Mouse (Mus musculus) CH12.LX (cell line): ENCODE measurements at regions not wholly inside any gene's neighbourhood (a gene's known extent, or its start where the extent isn't known, plus 50 kb on each side); places are given as distances from the start of the nearest gene placed in this dataset.
A peak's percentile ranks its signal among the peaks of the same experiment; 100 is the strongest.

Source experiments
- DNase-seq: peaks from one replicate; pipeline ENCODE4 v3.0.0-alpha.2; 2013; ENCODE audit errors: extremely low read depth
- H3K27ac ChIP-seq: 2 replicates; pipeline ENCODE4 v1.5.1; 2012; ENCODE audit warnings: low read depth, mild to moderate bottlenecking, control low read depth, moderate library complexity; ENCODE audit not compliant: insufficient read depth
- H3K27me3 ChIP-seq: replicated peaks from 2 replicates; pipeline ENCODE3; 2012; ENCODE audit warnings: inconsistent platforms
- H3K36me3 ChIP-seq, 2 experiments: replicated peaks in 1 of 2; 2 replicates each; pipeline versions ENCODE3 to v1.6.1; 2012; ENCODE audit warnings: inconsistent platforms in 1 of 2, low read length in 1 of 2, mild to moderate bottlenecking in 1 of 2, mixed read lengths in 1 of 2, moderate library complexity in 1 of 2; ENCODE audit not compliant: control insufficient read depth in 1 of 2, insufficient read depth in 1 of 2
- H3K4me1 ChIP-seq, 2 experiments: 2 replicates each; pipeline ENCODE4 v1.6.1; 2012; ENCODE audit warnings: inconsistent platforms in 1 of 2, moderate library complexity in 1 of 2; ENCODE audit not compliant: insufficient read depth in 2 of 2, control insufficient read depth in 1 of 2
- H3K4me2 ChIP-seq: 2 replicates; pipeline ENCODE4 v1.6.1; 2012; ENCODE audit warnings: low read depth, mild to moderate bottlenecking, control low read depth; ENCODE audit not compliant: poor library complexity, insufficient read depth, severe bottlenecking
- H3K4me3 ChIP-seq, 3 experiments: fragments of 150-350 bp in 1 of 3; sonication (generic) in 1 of 3; replicated peaks in 1 of 3; 2 replicates each; pipeline versions ENCODE3 to v1.5.1; 2011 to 2012; ENCODE audit warnings: low read depth in 2 of 3, low read length in 2 of 3, mild to moderate bottlenecking in 2 of 3, moderate library complexity in 2 of 3, control low read depth in 1 of 3, improper control_type of control experiment in 1 of 3, inconsistent platforms in 1 of 3, mixed read lengths in 1 of 3; ENCODE audit not compliant: poor library complexity in 1 of 3
- H3K79me2 ChIP-seq: replicated peaks from 2 replicates; pipeline ENCODE4 v1.6.1; 2012; ENCODE audit warnings: mild to moderate bottlenecking, moderate library complexity; ENCODE audit not compliant: control insufficient read depth, poor library complexity, insufficient read depth, severe bottlenecking; ENCODE audit errors: extremely low read depth
- H3K9ac ChIP-seq: 2 replicates; pipeline ENCODE4 v1.6.1; 2012; ENCODE audit warnings: low read depth, mild to moderate bottlenecking, control low read depth, moderate library complexity; ENCODE audit not compliant: insufficient read depth
- H3K9me3 ChIP-seq: replicated peaks from 2 replicates; pipeline ENCODE3; 2012; ENCODE audit warnings: low read length, inconsistent platforms, mixed read lengths
- BHLHE40 ChIP-seq: IDR thresholded peaks from 2 replicates; pipeline ENCODE4 v1.6.1; 2011; ENCODE audit warnings: mild to moderate bottlenecking, low read depth, low read length, improper control_type of control experiment
- CHD1 ChIP-seq: IDR thresholded peaks from 2 replicates; pipeline ENCODE4 v1.6.1; 2012; ENCODE audit warnings: low read depth, low read length, improper control_type of control experiment, inconsistent platforms
- CHD2 ChIP-seq: IDR thresholded peaks from 2 replicates; pipeline ENCODE4 v1.6.1; 2011; ENCODE audit warnings: low read length, improper control_type of control experiment
- CTCF ChIP-seq, 2 experiments: IDR thresholded peaks in 1 of 2; conservative IDR thresholded peaks in 1 of 2; 2 replicates each; pipeline ENCODE4 v1.5.1; 2011 to 2012; ENCODE audit warnings: low read depth in 2 of 2, low read length in 2 of 2, improper control_type of control experiment in 1 of 2, inconsistent platforms in 1 of 2, mild to moderate bottlenecking in 1 of 2, moderate library complexity in 1 of 2
- E2F4 ChIP-seq: IDR thresholded peaks from 2 replicates; pipeline ENCODE4 v1.6.1; 2011; ENCODE audit warnings: low read depth, low read length, improper control_type of control experiment; ENCODE audit not compliant: insufficient replicate concordance
- ELF1 ChIP-seq: IDR thresholded peaks from 2 replicates; pipeline ENCODE4 v1.6.1; 2014; ENCODE audit warnings: low read depth, mild to moderate bottlenecking, inconsistent platforms, low read length, improper control_type of control experiment
- EP300 ChIP-seq: IDR thresholded peaks from 2 replicates; pipeline ENCODE4 v1.6.1; 2011; ENCODE audit warnings: low read length, improper control_type of control experiment
- ETS1 ChIP-seq: conservative IDR thresholded peaks from 2 replicates; pipeline ENCODE4 v1.6.1; 2012; ENCODE audit warnings: low read depth, mild to moderate bottlenecking, inconsistent platforms, low read length, improper control_type of control experiment, moderate library complexity
- GABPA ChIP-seq: IDR thresholded peaks from 2 replicates; pipeline ENCODE4 v1.6.1; 2012; ENCODE audit warnings: low read depth, low read length, improper control_type of control experiment, inconsistent platforms; ENCODE audit not compliant: insufficient replicate concordance
- IRF4 ChIP-seq: IDR thresholded peaks from 2 replicates; pipeline ENCODE4 v1.6.1; 2014; ENCODE audit warnings: low read depth, mild to moderate bottlenecking, inconsistent platforms, low read length, improper control_type of control experiment
- JUN ChIP-seq: IDR thresholded peaks from 2 replicates; pipeline ENCODE4 v1.6.1; 2011; ENCODE audit warnings: low read depth, mild to moderate bottlenecking, low read length, improper control_type of control experiment, moderate library complexity; ENCODE audit not compliant: insufficient read depth
- JUND ChIP-seq: conservative IDR thresholded peaks from 2 replicates; pipeline ENCODE4 v1.6.1; 2011; ENCODE audit warnings: low read depth, low read length, improper control_type of control experiment
- KAT2A ChIP-seq: IDR thresholded peaks from 2 replicates; pipeline ENCODE4 v1.6.1; 2012; ENCODE audit warnings: low read length, improper control_type of control experiment, inconsistent platforms; ENCODE audit not compliant: insufficient replicate concordance
- MAFK ChIP-seq: IDR thresholded peaks from 2 replicates; pipeline ENCODE4 v1.6.1; 2011; ENCODE audit warnings: low read length, improper control_type of control experiment; ENCODE audit not compliant: insufficient replicate concordance
- MAX ChIP-seq: IDR thresholded peaks from 2 replicates; pipeline ENCODE4 v1.6.1; 2011; ENCODE audit warnings: low read length, improper control_type of control experiment
- MAZ ChIP-seq: IDR thresholded peaks from 2 replicates; pipeline ENCODE4 v1.6.1; 2012; ENCODE audit warnings: low read depth, mild to moderate bottlenecking, inconsistent platforms, low read length, improper control_type of control experiment, moderate library complexity
- MEF2A ChIP-seq: IDR thresholded peaks from 2 replicates; pipeline ENCODE4 v1.6.1; 2014; ENCODE audit warnings: low read depth, mild to moderate bottlenecking, inconsistent platforms, low read length, improper control_type of control experiment, borderline replicate concordance
- MXI1 ChIP-seq: IDR thresholded peaks from 2 replicates; pipeline ENCODE4 v1.6.1; 2011; ENCODE audit warnings: mild to moderate bottlenecking, low read depth, low read length, improper control_type of control experiment
- PAX5 ChIP-seq: IDR thresholded peaks from 2 replicates; pipeline ENCODE4 v1.6.1; 2012; ENCODE audit warnings: low read length, inconsistent platforms, mixed read lengths
- POLR2A ChIP-seq: IDR thresholded peaks from 2 replicates; pipeline ENCODE4 v1.6.1; 2011; ENCODE audit warnings: low read depth, mild to moderate bottlenecking, improper control_type of control experiment, low read length
- POLR2AphosphoS2 ChIP-seq: IDR thresholded peaks from 2 replicates; pipeline ENCODE4 v1.6.1; 2011; ENCODE audit warnings: low read depth, low read length, improper control_type of control experiment
- SIN3A ChIP-seq: IDR thresholded peaks from 2 replicates; pipeline ENCODE4 v1.6.1; 2012; ENCODE audit warnings: low read length, improper control_type of control experiment, inconsistent platforms
- SMC3 ChIP-seq: IDR thresholded peaks from 2 replicates; pipeline ENCODE4 v1.6.1; 2011; ENCODE audit warnings: low read depth, low read length, improper control_type of control experiment
- TCF12 ChIP-seq: IDR thresholded peaks from 2 replicates; pipeline ENCODE4 v1.6.1; 2014; ENCODE audit warnings: low read depth, mild to moderate bottlenecking, inconsistent platforms, low read length, improper control_type of control experiment
- UBTF ChIP-seq: IDR thresholded peaks from 2 replicates; pipeline ENCODE4 v1.6.1; 2012; ENCODE audit warnings: low read depth, mild to moderate bottlenecking, inconsistent platforms, low read length, improper control_type of control experiment, moderate library complexity
- USF1 ChIP-seq: IDR thresholded peaks from 2 replicates; pipeline ENCODE4 v1.6.1; 2014; ENCODE audit warnings: low read depth, mild to moderate bottlenecking, inconsistent platforms, low read length, improper control_type of control experiment
- USF2 ChIP-seq: conservative IDR thresholded peaks from 2 replicates; pipeline ENCODE4 v1.6.1; 2011; ENCODE audit warnings: low read depth, low read length, improper control_type of control experiment
- ZMIZ1 ChIP-seq: IDR thresholded peaks from 2 replicates; pipeline ENCODE4 v1.6.1; 2012; ENCODE audit warnings: low read depth, mild to moderate bottlenecking, inconsistent platforms, low read length, improper control_type of control experiment
- ZNF384 ChIP-seq: IDR thresholded peaks from 2 replicates; pipeline ENCODE4 v1.6.1; 2012; ENCODE audit warnings: low read depth, low read length, improper control_type of control experiment, inconsistent platforms
- dilution Hi-C: fragments of 300-500 bp; cut with MboI; formaldehyde crosslinking; loops from 2 replicates; pipeline ENCODE4 v1.14.3; 2020; ENCODE audit warnings: low sequenced_read_pairs; ENCODE audit not compliant: extremely low pct_unique_long_range_greater_than_20kb, extremely low pct_ligation_motif_present
- in situ Hi-C: fragments of 300-500 bp; cut with MboI; formaldehyde crosslinking; loops from 3 replicates; pipeline ENCODE4 v1.14.3; 2019; ENCODE audit warnings: low sequenced_read_pairs, low pct_ligation_motif_present, low pct_unique_long_range_greater_than_20kb, mixed read lengths

GRCm38 (mm10) chr13:82432411-82432810, 649.5 kb downstream of the Cetn3 start:
- H3K79me2 ChIP-seq: no peaks in the 10 kb centered on the region
- no peak overlapping the region for H3K4me3 ChIP-seq
- H3K4me1 ChIP-seq: peaks cover 0 to 11% of the 10 kb centered on the region in 2 experiments; a peak in 2 of 4 replicates
- in situ Hi-C loops (no loop called here), dilution Hi-C loops (no loop called here)
- DNase-seq: no peak
- no peak overlapping the region for H3K9ac ChIP-seq
- no peak overlapping the region for H3K27ac ChIP-seq
- no peaks in the 10 kb centered on the region for H3K27me3 ChIP-seq
- no peaks in the 10 kb centered on the region for H3K36me3 ChIP-seq
- no peak for TF ChIP-seq JUN
- TF ChIP-seq POLR2A: no peak
- TF ChIP-seq UBTF: no peak
- TF ChIP-seq JUND: 0 out of 2 replicates have a peak, but pooled peaks have one; percentile 12
- 0 out of 2 replicates have a peak, but pooled peaks have one; percentile 18 for TF ChIP-seq MAFK
- TF ChIP-seq CHD2: 0 out of 2 replicates have a peak, but pooled peaks have one; percentile 23
- TF ChIP-seq POLR2AphosphoS2: no peak
- TF ChIP-seq USF1: no peak
- TF ChIP-seq IRF4: peak; percentile 60; the same call in 1 of the 2 replicates
- TF ChIP-seq USF2: no peak
- no peak for TF ChIP-seq MAZ
- TF ChIP-seq ELF1: peak; percentile 17; the same call in 1 of the 2 replicates
- no peak for TF ChIP-seq BHLHE40
- TF ChIP-seq EP300: 0 out of 2 replicates have a peak, but pooled peaks have one; percentile 32
- TF ChIP-seq CHD1: no peak
- 0 out of 2 replicates have a peak, but pooled peaks have one; percentile 44 for TF ChIP-seq ETS1
- TF ChIP-seq MEF2A: peak; percentile 79
- no peak for TF ChIP-seq SIN3A
- TF ChIP-seq TCF12: 0 out of 2 replicates have a peak, but pooled peaks have one; percentile 14
- peak overlapping the region; percentile 95 for H3K4me2 ChIP-seq
- no peaks in the 10 kb centered on the region for H3K9me3 ChIP-seq

- DNase-seq: no peak
- dilution Hi-C loops (no loop called here), in situ Hi-C loops (no loop called here)
- Histone ChIP-seq H3K4me3 (no peak overlapping the region), H3K27me3 (no peaks in the 10 kb centered on the region), H3K4me1 (no peaks in the 10 kb centered on the region), H3K4me2 (no peak overlapping the region), H3K36me3 (no peaks in the 10 kb centered on the region), H3K79me2 (no peaks in the 10 kb centered on the region), H3K9me3 (no peaks in the 10 kb centered on the region), H3K27ac (no peak overlapping the region), H3K9ac (no peak overlapping the region)
- TF ChIP-seq KAT2A (no peak), SMC3 (no peak), TCF12 (no peak), MAFK (no peak), E2F4 (no peak), MAX (no peak), PAX5 (no peak), ZMIZ1 (no peak), CTCF (conservative IDR thresholded peaks at IDR 0.05 in 1 of 2, IDR thresholded peaks at IDR 0.05 in 1 of 2; ENCODE audit: low read depth in 2 of 2, low read length in 2 of 2) (no peak), USF2 (no peak), USF1 (no peak), GABPA (no peak), JUND (no peak), ETS1 (no peak), MXI1 (no peak), IRF4 (no peak), ZNF384 (no peak), POLR2A (no peak)
These were observed 656.4 kb downstream of the Cetn3 start for GRCm38 (mm10) chr13:82439294-82439693.
